Mouse (Mus musculus): ENCODE results near the gene Suco. TPM values are rescaled to one million over a fixed set of nuclear protein-coding genes. Genes with fewer than 3 reads are reported as not detected.
A peak's percentile ranks its signal among the peaks of the same experiment; 100 is the strongest.

Suco gene
- total RNA-seq (2012; rRNA removed) (4.8 and 6.4 TPM in 2 replicates), polyA plus RNA-seq (2012; ENCODE audit: insufficient read depth in 1 of 2, insufficient read length in 2 of 2, low read depth in 1 of 2, low replicate concordance in 2 of 2, missing spikeins in 1 of 2) (1 to 10 TPM in 1 of 2 experiments, not detected in 1; 6.8 TPM)

- H3K27me3 ChIP-seq (ENCODE audit: control insufficient read depth in 1 of 2, insufficient read depth in 2 of 2, low read length in 2 of 2) = no peaks in the 10 kb centered on the region
- H3K27ac ChIP-seq (ENCODE audit: control insufficient read depth, low read depth, low read length) = peak within 1 kb of the TSS; percentile 82
- peaks cover 21% of the 10 kb centered on the region for H3K79me2 ChIP-seq (ENCODE audit: control insufficient read depth, insufficient read depth, low read length, poor library complexity)
- peak within 1 kb of the TSS; percentile 86 for H3K9ac ChIP-seq (ENCODE audit: control insufficient read depth, low read depth, low read length, poor library complexity, severe bottlenecking)
- peak; percentile 99 for DNase-seq (ENCODE audit: low read depth, low spot score)
- peaks cover 0 to 16% of the 10 kb centered on the region in 2 experiments; a peak in 2 of 4 replicates for H3K36me3 ChIP-seq (ENCODE audit: control insufficient read depth in 1 of 2, insufficient read depth in 2 of 2, low read length in 2 of 2)
- H3K9me3 ChIP-seq (replicated peaks; ENCODE audit: insufficient read depth, low read length) = no peaks in the 10 kb centered on the region
- H3K4me3 ChIP-seq (ENCODE audit: control insufficient read depth in 1 of 2, insufficient read depth in 1 of 2, low read depth in 2 of 2, low read length in 2 of 2) = peak within 1 kb of the TSS; percentile 89 to 99
- peaks cover 4 to 8% of the 10 kb centered on the region in 2 experiments; a peak in 2 of 4 replicates for H3K4me1 ChIP-seq (ENCODE audit: control insufficient read depth in 1 of 2, insufficient read depth in 2 of 2, low read length in 2 of 2)
- TF ChIP-seq MAFK (IDR thresholded peaks at IDR 0.05; ENCODE audit: borderline replicate concordance, low read depth, low read length) (no peak), UBTF (IDR thresholded peaks at IDR 0.05; ENCODE audit: borderline replicate concordance, insufficient read depth, low read depth, low read length) (no peak), ZC3H11A (IDR thresholded peaks at IDR 0.05; ENCODE audit: low read depth, low read length) (no peak), USF1 (IDR thresholded peaks at IDR 0.05; ENCODE audit: low read depth, low read length) (peak; percentile 63), MEF2A (IDR thresholded peaks at IDR 0.05; ENCODE audit: extremely low read depth, insufficient replicate concordance, low read depth, low read length, poor library complexity, severe bottlenecking) (no peak), RAD21 (IDR thresholded peaks at IDR 0.05; ENCODE audit: low read depth, low read length) (no peak), MXI1 (IDR thresholded peaks at IDR 0.05; ENCODE audit: low read depth, low read length) (peak; percentile 93), MAZ (IDR thresholded peaks at IDR 0.05; ENCODE audit: low read depth, low read length) (no peak), SIN3A (IDR thresholded peaks at IDR 0.05; ENCODE audit: low read length) (peak; percentile 86), JUND (IDR thresholded peaks at IDR 0.05; ENCODE audit: low read depth, low read length) (no peak), ZNF384 (IDR thresholded peaks at IDR 0.05; ENCODE audit: low read depth, low read length) (peak; percentile 96), E2F4 (IDR thresholded peaks at IDR 0.05; ENCODE audit: borderline replicate concordance, low read depth, low read length) (no peak; the same call in 1 of the 2 replicates), NRF1 (IDR thresholded peaks at IDR 0.05; ENCODE audit: insufficient read depth, low read depth, low read length, poor library complexity, severe bottlenecking) (peak; percentile 81), MYB (IDR thresholded peaks at IDR 0.05; ENCODE audit: low read depth, low read length) (0 out of 2 replicates have a peak, but pooled peaks have one; percentile 27), ELF1 (IDR thresholded peaks at IDR 0.05; ENCODE audit: low read depth, low read length) (peak; percentile 98), HCFC1 (IDR thresholded peaks at IDR 0.05; ENCODE audit: low read depth, low read length) (peak; percentile 94), MAX (IDR thresholded peaks at IDR 0.05; ENCODE audit: low read length) (peak; percentile 51), TCF12 (IDR thresholded peaks at IDR 0.05; ENCODE audit: low read depth, low read length) (peak; percentile 29; the same call in 1 of the 2 replicates), ZKSCAN1 (IDR thresholded peaks at IDR 0.05; ENCODE audit: low read depth, low read length) (no peak), SMC3 (IDR thresholded peaks at IDR 0.05; ENCODE audit: low read depth, low read length) (no peak), POLR2A (IDR thresholded peaks at IDR 0.05; ENCODE audit: control insufficient read depth in 1 of 2, insufficient read depth in 1 of 2, low read depth in 1 of 2, low read length in 2 of 2, poor library complexity in 1 of 2) (peak; percentile 43 to 65; a peak in 3 of 4 replicates), ZMIZ1 (IDR thresholded peaks at IDR 0.05; ENCODE audit: low read depth, low read length) (peak; percentile 82), RCOR1 (IDR thresholded peaks at IDR 0.05; ENCODE audit: low read depth, low read length) (no peak), GABPA (IDR thresholded peaks at IDR 0.05; ENCODE audit: low read depth, low read length) (no peak), BHLHE40 (IDR thresholded peaks at IDR 0.05; ENCODE audit: borderline replicate concordance, low read depth, low read length) (no peak), TAL1 (IDR thresholded peaks at IDR 0.05; ENCODE audit: low read length) (no peak), POLR2AphosphoS2 (IDR thresholded peaks at IDR 0.05; ENCODE audit: low read length) (no peak; the same call in 1 of the 2 replicates), USF2 (IDR thresholded peaks at IDR 0.05; ENCODE audit: borderline replicate concordance in 1 of 2, insufficient read depth in 1 of 2, low read depth in 1 of 2, low read length in 2 of 2) (no peak), TBP (IDR thresholded peaks at IDR 0.05; ENCODE audit: low read depth, low read length) (peak; percentile 51), KAT2A (conservative IDR thresholded peaks at IDR 0.05; ENCODE audit: low read depth, low read length) (peak; percentile 68), CHD2 (IDR thresholded peaks at IDR 0.05; ENCODE audit: low read length) (no peak), CHD1 (IDR thresholded peaks at IDR 0.05; ENCODE audit: low read depth, low read length) (no peak), NELFE (IDR thresholded peaks at IDR 0.05; ENCODE audit: low read depth, low read length) (peak; percentile 68), MYC (IDR thresholded peaks at IDR 0.05; ENCODE audit: low read depth, low read length) (peak; percentile 66; the same call in 1 of the 2 replicates), CTCF (IDR thresholded peaks at IDR 0.05 in 2 of 3, conservative IDR thresholded peaks at IDR 0.05 in 1 of 3; ENCODE audit: control insufficient read depth in 1 of 3, insufficient read depth in 1 of 3, low read depth in 2 of 3, low read length in 3 of 3, poor library complexity in 1 of 3, severe bottlenecking in 1 of 3) (no peak)
These were observed at the start of gene Suco for GRCm38 (mm10) chr1:161876553-161877447. Gene Suco, minus strand, starts transcription at chr1:161876682.

Measured in MEL (cell line).